Mouse (Mus musculus): Measurements from ENCODE around the gene Olfr417. TPM values are rescaled to one million over a fixed set of nuclear protein-coding genes. Genes with fewer than 3 reads are reported as not detected.
"Not testable (repeated sequence)": the region's sequence is repeated elsewhere in the genome, so short reads cannot be mapped to it uniquely, and the experiment has no call there.

Olfr417 gene
- polyA plus RNA-seq (2012; rRNA removed), result not detected in 2 replicates

GRCm38 (mm10) chr1:174364882-174365451 lies at the start of gene Olfr417:
Olfr417 (plus strand) TSS chr1:174365122.
- no peak for DNase-seq (ENCODE audit: extremely low spot score in 1 of 2, low spot score in 1 of 2)

- no peak for DNase-seq (ENCODE audit: extremely low spot score in 1 of 2, low spot score in 1 of 2)
Observed at GRCm38 (mm10) chr1:174317308-174317707, 47.6 kb upstream of the Olfr417 start.

GRCm38 (mm10) chr1:174330218-174330617 lies 34.7 kb upstream of the Olfr417 start, which contains the start of gene Mptx1:
Mptx1 (plus strand) TSS chr1:174330518.
- DNase-seq (ENCODE audit: extremely low spot score in 1 of 2, low spot score in 1 of 2), result no peak

- DNase-seq (ENCODE audit: extremely low spot score in 1 of 2, low spot score in 1 of 2), result not testable (repeated sequence)
Observed at GRCm38 (mm10) chr1:174353636-174354035, 11.3 kb upstream of the Olfr417 start.

GRCm38 (mm10) chr1:174354640-174355039 lies 10.3 kb upstream of the Olfr417 start:
- DNase-seq (ENCODE audit: extremely low spot score in 1 of 2, low spot score in 1 of 2), result no peak

- no peak for DNase-seq (ENCODE audit: extremely low spot score in 1 of 2, low spot score in 1 of 2)
Observed at GRCm38 (mm10) chr1:174373799-174374198, 8.9 kb downstream of the Olfr417 start.

- DNase-seq (ENCODE audit: extremely low spot score in 1 of 2, low spot score in 1 of 2), result no peak
Observed at GRCm38 (mm10) chr1:174390746-174391145, 25.8 kb downstream of the Olfr417 start, which contains the start of gene Olfr248. Olfr248 (plus strand) TSS chr1:174391046.

GRCm38 (mm10) chr1:174422959-174423358 lies 58.0 kb downstream of the Olfr417 start:
- DNase-seq (ENCODE audit: extremely low spot score in 1 of 2, low spot score in 1 of 2), result no peak

- DNase-seq (ENCODE audit: extremely low spot score in 1 of 2, low spot score in 1 of 2), result no peak
Observed at GRCm38 (mm10) chr1:174423764-174424163, 58.8 kb downstream of the Olfr417 start, which contains the start of gene Olfr414. Olfr414 (plus strand) TSS chr1:174424064.

Other genes starting within 250 kb of the Olfr417 start
- not detected in 2 replicates for gene Olfr231, start 244.0 kb upstream of the Olfr417 start, polyA plus RNA-seq (2012; rRNA removed)
- gene Olfr424, start 233.6 kb upstream of the Olfr417 start, polyA plus RNA-seq (2012; rRNA removed), result not detected in 2 replicates
- gene Olfr420, start 209.5 kb upstream of the Olfr417 start, polyA plus RNA-seq (2012; rRNA removed), result not detected in 2 replicates
- gene Spta1, start 192.3 kb upstream of the Olfr417 start, polyA plus RNA-seq (2012; rRNA removed), result 0.02 TPM in 2 replicates
- gene Olfr419, start 113.1 kb upstream of the Olfr417 start, polyA plus RNA-seq (2012; rRNA removed), result not detected in 2 replicates
- gene Mptx1, start 34.6 kb upstream of the Olfr417 start, polyA plus RNA-seq (2012; rRNA removed), result not detected in 2 replicates
- gene Olfr248, start 25.9 kb downstream of the Olfr417 start, polyA plus RNA-seq (2012; rRNA removed), result not detected in 2 replicates
- gene Olfr414, start 58.9 kb downstream of the Olfr417 start, polyA plus RNA-seq (2012; rRNA removed), result not detected in 2 replicates
- not detected in 2 replicates for gene Olfr220, start 77.0 kb downstream of the Olfr417 start, polyA plus RNA-seq (2012; rRNA removed)
- gene Fmn2, start 136.7 kb downstream of the Olfr417 start, polyA plus RNA-seq (2012; rRNA removed), result 29.6 and 32.0 TPM in 2 replicates

Data from frontal cortex, adult 2 months (tissue).